Mouse (Mus musculus) limb, embryonic 11.5 days (tissue): ENCODE data around the gene Fetub. TPM values are rescaled to one million over a fixed set of nuclear protein-coding genes. Genes with fewer than 3 reads are reported as not detected.

Experiments
- ATAC-seq: fragments of 200-750 bp; cut with Nextera tagmentation; 2 replicates; pipeline ENCODE4 v1.8.0; 2017; ENCODE audit warnings: low read depth; ENCODE audit not compliant: insufficient number of reproducible peaks, low FRiP score, low TSS enrichment
- DNase-seq: peaks from one replicate; pipeline ENCODE4 v3.0.0-alpha.2; 2015; ENCODE audit warnings: low spot score
- H3K27ac ChIP-seq: fragments of 300-500 bp; sonication (generic); replicated peaks from 2 replicates; pipeline ENCODE4 v1.5.1; 2014; ENCODE audit warnings: low read depth, mild to moderate bottlenecking, low read length
- H3K27me3 ChIP-seq: fragments of 300-500 bp; sonication (generic); 2 replicates; pipeline ENCODE4 v1.6.1; 2014; ENCODE audit warnings: mild to moderate bottlenecking, low read length, mixed read lengths; ENCODE audit not compliant: control insufficient read depth, insufficient read depth
- H3K36me3 ChIP-seq: fragments of 300-500 bp; sonication (generic); 2 replicates; pipeline ENCODE4 v1.6.1; 2014; ENCODE audit warnings: mild to moderate bottlenecking, low read length, moderate library complexity, mixed read lengths; ENCODE audit not compliant: control insufficient read depth, insufficient read depth
- H3K4me1 ChIP-seq: fragments of 300-500 bp; sonication (generic); 2 replicates; pipeline ENCODE4 v1.6.1; 2014; ENCODE audit warnings: low read length, mixed read lengths; ENCODE audit not compliant: control insufficient read depth, insufficient read depth
- H3K4me2 ChIP-seq: fragments of 300-500 bp; sonication (generic); 2 replicates; pipeline ENCODE4 v1.6.1; 2014; ENCODE audit warnings: low read depth, mild to moderate bottlenecking, moderate library complexity; ENCODE audit not compliant: severe bottlenecking
- H3K4me3 ChIP-seq: fragments of 300-500 bp; sonication (generic); 2 replicates; pipeline ENCODE4 v1.5.1; 2014; ENCODE audit warnings: low read depth, low read length
- H3K9ac ChIP-seq: fragments of 300-500 bp; sonication (generic); 2 replicates; pipeline ENCODE4 v1.6.1; 2014; ENCODE audit warnings: mild to moderate bottlenecking, low read length
- H3K9me3 ChIP-seq: fragments of 300-500 bp; sonication (generic); 2 replicates; pipeline ENCODE4 v1.6.1; 2016; ENCODE audit warnings: low read length; ENCODE audit not compliant: control insufficient read depth
- WGBS: fragments of 180-500 bp; shearing (Covaris S2); extraction: QIAGEN DNeasy Blood & Tissue Kit; methylation state at CpG from one replicate; pipeline ENCODE4 v1.1.7; 2014; 5-methylcytosine and 5-hydroxymethylcytosine counted together
- polyA plus RNA-seq: library from polyadenylated mRNA; unstranded; fragments of >200 nt; fragmentation: Nextera tagmentation; extraction: Ambion mirVana; gene quantifications from 2 replicates; pipeline ENCODE4 v1.2.1, GENCODE M21; 2014

The Fetub gene
- polyA plus RNA-seq, 1 experiment from 2014 or later, result not detected

GRCm38 (mm10) chr16:22896618-22897017 is 21.5 kb upstream of the Fetub start:
- H3K4me3 ChIP-seq, result no peak overlapping the region
- 73% methylated on average over 2 of the region's 2 CpGs for WGBS
- no peaks in the 10 kb centered on the region for H3K4me1 ChIP-seq
- no peak overlapping the region for H3K27ac ChIP-seq
- H3K27me3 ChIP-seq, result no peaks in the 10 kb centered on the region
- H3K9me3 ChIP-seq, result no peaks in the 10 kb centered on the region
- no peak overlapping the region for H3K4me2 ChIP-seq
- H3K36me3 ChIP-seq, result no peaks in the 10 kb centered on the region
- no peak overlapping the region for H3K9ac ChIP-seq
- DNase-seq, result no peak
- ATAC-seq, result no peak

DNA sequence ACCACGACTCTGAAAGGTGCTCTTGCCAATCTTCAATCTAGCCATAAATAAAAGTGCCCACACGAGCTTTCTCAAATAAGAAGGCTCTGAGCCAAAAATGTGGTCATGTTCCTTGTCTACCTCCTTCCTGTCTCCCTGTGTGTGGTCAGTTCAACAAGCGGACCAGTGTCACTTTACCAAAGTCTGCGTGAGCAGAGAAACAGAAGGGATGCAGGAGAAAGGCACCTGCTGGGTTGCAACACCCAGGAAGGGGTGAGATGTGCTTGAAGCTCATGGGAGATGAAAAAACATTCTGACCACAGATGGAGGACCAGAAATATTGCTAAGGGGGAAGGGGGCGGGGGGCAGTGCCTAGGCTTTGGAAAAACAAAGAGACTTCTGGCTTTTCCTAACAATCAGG is 18.8 kb upstream of the Fetub start:
- WGBS, result 63% methylated on average over 5 of the region's 5 CpGs
- H3K4me1 ChIP-seq, result no peaks in the 10 kb centered on the region
- ATAC-seq, result no peak

DNA sequence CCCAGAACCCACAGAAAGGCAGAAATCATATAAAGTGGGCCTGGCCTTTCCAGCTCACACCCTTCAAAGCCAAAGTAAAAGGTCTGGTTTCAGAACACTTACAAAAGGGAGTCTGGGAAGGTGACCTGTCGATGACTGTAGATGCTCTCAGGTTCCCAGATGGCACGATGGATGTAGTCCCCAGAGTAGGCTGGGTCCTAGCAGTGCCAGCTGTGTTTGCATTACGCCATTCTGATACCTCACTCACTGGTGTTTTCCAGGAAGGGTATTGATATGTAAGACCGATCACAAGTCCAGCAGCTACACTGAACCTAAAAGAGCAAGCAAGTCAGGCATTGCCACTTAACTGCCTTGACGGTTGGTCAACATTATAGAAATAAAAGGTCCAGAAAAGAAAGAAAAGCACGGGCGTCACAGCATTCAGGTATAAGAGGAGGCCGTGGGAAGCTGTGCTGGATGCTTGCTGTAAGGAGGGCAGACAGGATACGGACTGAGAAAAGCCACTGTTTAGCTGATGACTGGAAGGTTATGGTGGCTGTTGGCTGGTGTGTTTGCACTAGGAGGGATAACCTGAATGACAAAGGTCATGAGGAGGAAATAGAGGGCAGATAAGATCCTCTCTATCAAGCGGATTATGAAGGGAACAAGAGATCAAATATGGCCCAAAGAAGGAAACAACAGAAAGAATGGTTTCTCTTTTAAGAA is 18.1 kb upstream of the Fetub start:
- no peak for DNase-seq
- 81% methylated on average over 10 of the region's 10 CpGs for WGBS
- Histone ChIP-seq H3K4me2 (no peak overlapping the region), H3K36me3 (no peaks in the 10 kb centered on the region), H3K27me3 (no peaks in the 10 kb centered on the region), H3K4me3 (no peak overlapping the region), H3K4me1 (no peaks in the 10 kb centered on the region), H3K27ac (no peak overlapping the region), H3K9me3 (no peaks in the 10 kb centered on the region; the same call in 1 of the 2 replicates), H3K9ac (no peak overlapping the region)
- no peak for ATAC-seq

More for the DNA sequence above, 18.8 kb upstream of the Fetub start:
- no peaks in the 10 kb centered on the region; the same call in 1 of the 2 replicates for H3K9me3 ChIP-seq
- no peak overlapping the region for H3K27ac ChIP-seq
- no peak overlapping the region for H3K4me3 ChIP-seq
- no peak for DNase-seq
- H3K4me2 ChIP-seq, result no peak overlapping the region
- no peaks in the 10 kb centered on the region for H3K27me3 ChIP-seq
- no peaks in the 10 kb centered on the region for H3K36me3 ChIP-seq
- H3K9ac ChIP-seq, result no peak overlapping the region

GRCm38 (mm10) chr16:22901326-22901725 is 16.8 kb upstream of the Fetub start:
- Histone ChIP-seq H3K9me3 (no peaks in the 10 kb centered on the region; the same call in 1 of the 2 replicates), H3K27ac (no peak overlapping the region), H3K4me2 (no peak overlapping the region), H3K4me1 (no peaks in the 10 kb centered on the region), H3K9ac (no peak overlapping the region), H3K36me3 (no peaks in the 10 kb centered on the region), H3K27me3 (no peaks in the 10 kb centered on the region), H3K4me3 (no peak overlapping the region)
- DNase-seq (no peak), ATAC-seq (no peak)
- 87% methylated on average over 3 of the region's 3 CpGs for WGBS

GRCm38 (mm10) chr16:22909290-22909689 is 8.8 kb upstream of the Fetub start:
- Histone ChIP-seq H3K9ac (no peak overlapping the region), H3K4me3 (no peak overlapping the region), H3K27ac (no peak overlapping the region), H3K27me3 (no peaks in the 10 kb centered on the region), H3K36me3 (no peaks in the 10 kb centered on the region), H3K9me3 (no peaks in the 10 kb centered on the region), H3K4me2 (no peak overlapping the region), H3K4me1 (no peaks in the 10 kb centered on the region)
- DNase-seq (no peak), ATAC-seq (no peak)
- 90% methylated on average over 6 of the region's 6 CpGs for WGBS

GRCm38 (mm10) chr16:22911986-22912385 is 6.1 kb upstream of the Fetub start:
- H3K27me3 ChIP-seq, result no peaks in the 10 kb centered on the region
- ATAC-seq (no peak), DNase-seq (no peak)
- H3K36me3 ChIP-seq, result no peaks in the 10 kb centered on the region
- H3K4me1 ChIP-seq, result no peaks in the 10 kb centered on the region
- 84% methylated on average over 3 of the region's 3 CpGs for WGBS
- H3K4me2 ChIP-seq, result no peak overlapping the region
- H3K9me3 ChIP-seq, result no peaks in the 10 kb centered on the region
- no peak overlapping the region for H3K27ac ChIP-seq
- no peak overlapping the region for H3K4me3 ChIP-seq
- H3K9ac ChIP-seq, result no peak overlapping the region

- no peak for ATAC-seq
- Histone ChIP-seq H3K27ac (no peak overlapping the region), H3K9ac (no peak overlapping the region), H3K4me1 (no peaks in the 10 kb centered on the region), H3K4me2 (no peak overlapping the region), H3K36me3 (no peaks in the 10 kb centered on the region), H3K9me3 (no peaks in the 10 kb centered on the region), H3K4me3 (no peak overlapping the region), H3K27me3 (no peaks in the 10 kb centered on the region)
- WGBS, result 86% methylated on average over 6 of the region's 6 CpGs
- DNase-seq, result no peak
Measured at GRCm38 (mm10) chr16:22912886-22913285, 5.2 kb upstream of the Fetub start.

GRCm38 (mm10) chr16:22914276-22914675 is 3.9 kb upstream of the Fetub start:
- ATAC-seq (no peak), DNase-seq (no peak)
- Histone ChIP-seq H3K4me2 (no peak overlapping the region), H3K27ac (no peak overlapping the region), H3K4me1 (no peaks in the 10 kb centered on the region), H3K9ac (no peak overlapping the region), H3K4me3 (no peak overlapping the region), H3K36me3 (no peaks in the 10 kb centered on the region), H3K27me3 (no peaks in the 10 kb centered on the region), H3K9me3 (no peaks in the 10 kb centered on the region)
